Mouse (Mus musculus): ENCODE data around the gene Kpnb1. TPM values are rescaled to one million over a fixed set of nuclear protein-coding genes. Genes with fewer than 3 reads are reported as not detected.
A peak's percentile ranks its signal among the peaks of the same experiment; 100 is the strongest.

The Kpnb1 gene
- polyA plus RNA-seq, 1 experiment: 87.9 TPM

- no peaks in the 10 kb centered on the region for H3K4me1 ChIP-seq (ENCODE audit: control insufficient read depth, insufficient read depth, low read length)
- H3K4me3 ChIP-seq (ENCODE audit: insufficient read depth, low read length): no peak overlapping the region
- no peak overlapping the region for H3K27ac ChIP-seq (ENCODE audit: insufficient read depth, low read depth, low read length)
- TF ChIP-seq POLR2A (IDR thresholded peaks at IDR 0.05; ENCODE audit: borderline replicate concordance, low read depth, low read length) (no peak), CTCF (IDR thresholded peaks at IDR 0.05; ENCODE audit: low read depth, low read length) (no peak)
Measured at GRCm38 (mm10) chr11:97160341-97160740, 27.3 kb downstream of the Kpnb1 start.

- Histone ChIP-seq H3K4me1 (ENCODE audit: control insufficient read depth, insufficient read depth, low read length) (peaks cover 6% of the 10 kb centered on the region; the same call in 1 of the 2 replicates), H3K4me3 (ENCODE audit: insufficient read depth, low read length) (no peak overlapping the region), H3K27ac (ENCODE audit: insufficient read depth, low read depth, low read length) (no peak overlapping the region)
- TF ChIP-seq CTCF (IDR thresholded peaks at IDR 0.05; ENCODE audit: low read depth, low read length) (no peak), POLR2A (IDR thresholded peaks at IDR 0.05; ENCODE audit: borderline replicate concordance, low read depth, low read length) (no peak)
Measured at GRCm38 (mm10) chr11:97156999-97157398, 30.7 kb downstream of the Kpnb1 start.

- Histone ChIP-seq H3K4me1 (ENCODE audit: control insufficient read depth, insufficient read depth, low read length) (peaks cover 11% of the 10 kb centered on the region; the same call in 1 of the 2 replicates), H3K4me3 (ENCODE audit: insufficient read depth, low read length) (no peak overlapping the region), H3K27ac (ENCODE audit: insufficient read depth, low read depth, low read length) (no peak overlapping the region)
- no peak; the same call in 1 of the 2 replicates for TF ChIP-seq CTCF (IDR thresholded peaks at IDR 0.05; ENCODE audit: low read depth, low read length)
- TF ChIP-seq POLR2A (IDR thresholded peaks at IDR 0.05; ENCODE audit: borderline replicate concordance, low read depth, low read length): no peak
Measured at GRCm38 (mm10) chr11:97152662-97153287, 34.9 kb downstream of the Kpnb1 start.

- H3K4me3 ChIP-seq (ENCODE audit: insufficient read depth, low read length): peak overlapping the region; percentile 57; the same call in 1 of the 2 replicates
- H3K27ac ChIP-seq (ENCODE audit: insufficient read depth, low read depth, low read length): no peak overlapping the region
- peaks cover 13% of the 10 kb centered on the region for H3K4me1 ChIP-seq (ENCODE audit: control insufficient read depth, insufficient read depth, low read length)
- TF ChIP-seq POLR2A (IDR thresholded peaks at IDR 0.05; ENCODE audit: borderline replicate concordance, low read depth, low read length): no peak
- TF ChIP-seq CTCF (IDR thresholded peaks at IDR 0.05; ENCODE audit: low read depth, low read length): no peak
Measured at GRCm38 (mm10) chr11:97152023-97152426, 35.7 kb downstream of the Kpnb1 start.

GRCm38 (mm10) chr11:97151343-97151801, 36.3 kb downstream of the Kpnb1 start, which contains the start of gene Tbkbp1:
Gene Tbkbp1 (minus strand): TSS chr11:97151495.
- H3K27ac ChIP-seq (ENCODE audit: insufficient read depth, low read depth, low read length): peak within 1 kb of the TSS; percentile 93
- H3K4me3 ChIP-seq (ENCODE audit: insufficient read depth, low read length): peak within 1 kb of the TSS; percentile 76
- TF ChIP-seq POLR2A (IDR thresholded peaks at IDR 0.05; ENCODE audit: borderline replicate concordance, low read depth, low read length): no peak
- TF ChIP-seq CTCF (IDR thresholded peaks at IDR 0.05; ENCODE audit: low read depth, low read length): no peak
- peaks cover 13% of the 10 kb centered on the region for H3K4me1 ChIP-seq (ENCODE audit: control insufficient read depth, insufficient read depth, low read length)

GRCm38 (mm10) chr11:97150411-97151330, 37.0 kb downstream of the Kpnb1 start:
- TF ChIP-seq POLR2A (IDR thresholded peaks at IDR 0.05; ENCODE audit: borderline replicate concordance, low read depth, low read length) (no peak), CTCF (IDR thresholded peaks at IDR 0.05; ENCODE audit: low read depth, low read length) (no peak)
- H3K27ac ChIP-seq (ENCODE audit: insufficient read depth, low read depth, low read length): peak overlapping the region; percentile 93

GRCm38 (mm10) chr11:97149995-97150410, 37.7 kb downstream of the Kpnb1 start:
- Histone ChIP-seq H3K4me3 (ENCODE audit: insufficient read depth, low read length) (peak overlapping the region; percentile 76), H3K4me1 (ENCODE audit: control insufficient read depth, insufficient read depth, low read length) (peaks cover 13% of the 10 kb centered on the region), H3K27ac (ENCODE audit: insufficient read depth, low read depth, low read length) (peak overlapping the region; percentile 93)
- 0 out of 2 replicates have a peak, but pooled peaks have one; percentile 37 for TF ChIP-seq POLR2A (IDR thresholded peaks at IDR 0.05; ENCODE audit: borderline replicate concordance, low read depth, low read length)
- no peak for TF ChIP-seq CTCF (IDR thresholded peaks at IDR 0.05; ENCODE audit: low read depth, low read length)

More at GRCm38 (mm10) chr11:97150411-97151330, 37.0 kb downstream of the Kpnb1 start:
- Histone ChIP-seq H3K4me3 (ENCODE audit: insufficient read depth, low read length) (peak overlapping the region; percentile 76), H3K4me1 (ENCODE audit: control insufficient read depth, insufficient read depth, low read length) (peaks cover 13% of the 10 kb centered on the region)

GRCm38 (mm10) chr11:97149026-97149425, 38.7 kb downstream of the Kpnb1 start:
- Histone ChIP-seq H3K4me3 (ENCODE audit: insufficient read depth, low read length) (peak overlapping the region; percentile 76), H3K4me1 (ENCODE audit: control insufficient read depth, insufficient read depth, low read length) (peaks cover 13% of the 10 kb centered on the region), H3K27ac (ENCODE audit: insufficient read depth, low read depth, low read length) (peak overlapping the region; percentile 93)
- TF ChIP-seq CTCF (IDR thresholded peaks at IDR 0.05; ENCODE audit: low read depth, low read length) (no peak), POLR2A (IDR thresholded peaks at IDR 0.05; ENCODE audit: borderline replicate concordance, low read depth, low read length) (no peak)

GRCm38 (mm10) chr11:97148591-97148990, 39.1 kb downstream of the Kpnb1 start:
- no peak for TF ChIP-seq CTCF (IDR thresholded peaks at IDR 0.05; ENCODE audit: low read depth, low read length)
- no peak for TF ChIP-seq POLR2A (IDR thresholded peaks at IDR 0.05; ENCODE audit: borderline replicate concordance, low read depth, low read length)
- peak overlapping the region; percentile 76 for H3K4me3 ChIP-seq (ENCODE audit: insufficient read depth, low read length)
- peaks cover 18% of the 10 kb centered on the region for H3K4me1 ChIP-seq (ENCODE audit: control insufficient read depth, insufficient read depth, low read length)
- peak overlapping the region; percentile 32 for H3K27ac ChIP-seq (ENCODE audit: insufficient read depth, low read depth, low read length)

All from bone marrow macrophage, adult 2 months (primary cell).